Comparison of ENCODE assay signal across 12 mouse cellular contexts in the genomic region with DNA sequence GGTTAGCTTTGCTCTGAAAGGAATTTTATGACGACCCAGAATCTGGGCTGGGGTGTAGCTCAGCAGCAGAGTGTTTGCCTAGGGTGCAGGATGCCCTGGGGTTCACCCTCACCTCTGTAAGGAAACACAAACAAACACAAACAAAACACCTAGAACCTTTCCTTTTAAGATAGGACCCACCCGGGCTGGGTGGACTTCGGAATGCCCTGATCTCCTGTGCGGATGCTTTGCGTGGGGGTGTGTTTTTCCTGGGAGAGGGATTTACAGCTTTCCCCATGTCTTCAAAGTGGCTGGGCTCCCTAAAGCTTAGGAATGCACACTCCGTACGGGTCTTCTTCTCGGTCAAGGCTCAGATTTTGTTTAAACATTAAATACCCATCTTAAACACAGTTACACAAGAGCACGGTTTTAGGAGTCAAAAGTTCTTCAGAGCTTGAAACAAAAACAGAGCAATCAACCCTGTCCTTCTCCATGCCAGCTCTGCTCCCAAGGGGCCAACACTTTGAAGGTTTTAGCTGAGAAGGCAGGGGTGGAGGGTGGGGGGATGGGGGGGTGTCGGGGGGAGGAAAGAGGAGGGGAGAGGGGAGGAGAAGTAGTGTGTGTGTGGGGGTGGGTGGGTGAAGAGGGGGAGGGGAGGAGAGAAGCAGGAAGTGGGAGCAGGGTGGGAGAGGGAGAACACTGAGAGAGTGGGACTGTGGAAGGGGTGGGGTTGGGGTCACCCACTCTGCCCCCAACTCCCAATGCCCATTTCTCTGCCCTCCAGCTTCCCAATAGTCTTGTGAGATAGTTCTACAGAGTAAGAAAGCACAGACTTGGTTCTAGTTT. TPM values are rescaled to one million over a fixed set of nuclear protein-coding genes. Genes with fewer than 3 reads are reported as not detected.
DNase-seq lines count a peak whose midpoint lies in the region; ATAC-seq and TF ChIP-seq lines count a peak whose summit lies in the region.
"Had no signal": no experiment of that assay in that cellular context is flagged by ENCODE, and none has a peak within 500 bp of the region (broad histone marks: within the 10 kb centered on the region; RNA-seq: fewer than 3 reads in every experiment).

No protein-coding gene starts in this region.

- H3K9me3 ChIP-seq in hindbrain, embryonic 13.5 days = no peaks in the 10 kb centered on the region
- H3K9me3 ChIP-seq in hindbrain, postnatal 0 days (ENCODE audit: low read length) = no peaks in the 10 kb centered on the region
- no peaks in the 10 kb centered on the region for H3K9me3 ChIP-seq in intestine, embryonic 15.5 days
- H3K9me3 ChIP-seq in limb, embryonic 14.5 days (ENCODE audit: control insufficient read depth, low read length) = no peaks in the 10 kb centered on the region
- H3K9me3 ChIP-seq: G1E; liver, embryonic 13.5 days had no signal

- peak overlapping the region; percentile 31; the same call in 1 of the 2 replicates for H3K27ac ChIP-seq in hindbrain, embryonic 13.5 days
- no peak overlapping the region; the same call in 1 of the 2 replicates for H3K27ac ChIP-seq in hindbrain, postnatal 0 days
- H3K27ac ChIP-seq in brown adipose tissue, adult 24 weeks (replicated peaks; ENCODE audit: low read depth, low read length) = 0 out of 2 replicates have a peak overlapping the region, but pooled peaks have one; percentile 18
- peak overlapping the region; percentile 48 for H3K27ac ChIP-seq in intestine, embryonic 15.5 days
- 0 out of 2 replicates have a peak overlapping the region, but pooled peaks have one; percentile 58 for H3K27ac ChIP-seq in limb, embryonic 14.5 days (replicated peaks; ENCODE audit: low read depth, low read length)
- H3K27ac ChIP-seq: liver, embryonic 13.5 days had no signal

- peak overlapping the region; percentile 18; the same call in 1 of the 2 replicates for H3K4me2 ChIP-seq in hindbrain, embryonic 13.5 days
- H3K4me2 ChIP-seq in hindbrain, postnatal 0 days (ENCODE audit: low read depth, low read length) = no peak overlapping the region
- H3K4me2 ChIP-seq in intestine, embryonic 15.5 days (replicated peaks) = peak overlapping the region; percentile 45
- peak overlapping the region; percentile 7; the same call in 1 of the 2 replicates for H3K4me2 ChIP-seq in limb, embryonic 14.5 days (replicated peaks; ENCODE audit: low read depth, low read length, severe bottlenecking)
- H3K4me2 ChIP-seq: liver, embryonic 13.5 days had no signal

- TF ChIP-seq POLR2A in limb, embryonic 14.5 days (IDR thresholded peaks at IDR 0.05; ENCODE audit: borderline replicate concordance, extremely low read depth, insufficient read depth, insufficient read length) = no peak

- H3K36me3 ChIP-seq in hindbrain, embryonic 13.5 days = no peaks in the 10 kb centered on the region
- H3K36me3 ChIP-seq in hindbrain, postnatal 0 days (ENCODE audit: insufficient read depth, low read length) = no peaks in the 10 kb centered on the region
- H3K36me3 ChIP-seq in intestine, embryonic 15.5 days = no peaks in the 10 kb centered on the region
- no peaks in the 10 kb centered on the region for H3K36me3 ChIP-seq in limb, embryonic 14.5 days (ENCODE audit: control insufficient read depth, insufficient read depth, low read length)
- H3K36me3 ChIP-seq: G1E; liver, embryonic 13.5 days had no signal

- 31% methylated on average over 10 of the region's 10 CpGs for WGBS in hindbrain, embryonic 13.5 days
- 26% methylated on average over 10 of the region's 10 CpGs for WGBS in hindbrain, postnatal 0 days
- 10% methylated on average over 9 of the region's 10 CpGs for WGBS in intestine, embryonic 15.5 days
- WGBS in limb, embryonic 14.5 days = 9% methylated on average over 10 of the region's 10 CpGs

- peaks cover 89% of the 10 kb centered on the region for H3K4me1 ChIP-seq in hindbrain, embryonic 13.5 days (replicated peaks)
- peaks cover 38% of the 10 kb centered on the region for H3K4me1 ChIP-seq in hindbrain, postnatal 0 days (ENCODE audit: insufficient read depth, low read length)
- peaks cover 37% of the 10 kb centered on the region for H3K4me1 ChIP-seq in brown adipose tissue, adult 24 weeks (ENCODE audit: control insufficient read depth, insufficient read depth, insufficient read length, low read length)
- H3K4me1 ChIP-seq in intestine, embryonic 15.5 days (replicated peaks) = peaks cover 33% of the 10 kb centered on the region
- peaks cover 30% of the 10 kb centered on the region for H3K4me1 ChIP-seq in limb, embryonic 14.5 days (ENCODE audit: control insufficient read depth, insufficient read depth, low read length)

- no peak overlapping the region for H3K9ac ChIP-seq in hindbrain, embryonic 13.5 days
- H3K9ac ChIP-seq in hindbrain, postnatal 0 days (replicated peaks; ENCODE audit: low read length) = no peak overlapping the region
- H3K9ac ChIP-seq in intestine, embryonic 15.5 days = no peak overlapping the region
- H3K9ac ChIP-seq in limb, embryonic 14.5 days (ENCODE audit: low read depth, low read length, severe bottlenecking) = no peak overlapping the region
- H3K9ac ChIP-seq: liver, embryonic 13.5 days had no signal

- H3K4me3 ChIP-seq in hindbrain, embryonic 13.5 days = no peak overlapping the region
- H3K4me3 ChIP-seq in hindbrain, postnatal 0 days (ENCODE audit: low read length) = no peak overlapping the region
- no peak overlapping the region for H3K4me3 ChIP-seq in brown adipose tissue, adult 24 weeks (ENCODE audit: insufficient read depth, low read depth, low read length)
- H3K4me3 ChIP-seq in intestine, embryonic 15.5 days (replicated peaks) = no peak overlapping the region
- no peak overlapping the region for H3K4me3 ChIP-seq in limb, embryonic 14.5 days (replicated peaks; ENCODE audit: low read length)
- H3K4me3 ChIP-seq: liver, embryonic 13.5 days had no signal

- no peaks in the 10 kb centered on the region for H3K27me3 ChIP-seq in hindbrain, embryonic 13.5 days
- H3K27me3 ChIP-seq in hindbrain, postnatal 0 days (ENCODE audit: insufficient read depth, low read length) = no peaks in the 10 kb centered on the region
- no peaks in the 10 kb centered on the region for H3K27me3 ChIP-seq in intestine, embryonic 15.5 days (replicated peaks)
- no peaks in the 10 kb centered on the region for H3K27me3 ChIP-seq in limb, embryonic 14.5 days (ENCODE audit: control insufficient read depth, insufficient read depth, low read length)

- no peak for ATAC-seq in hindbrain, embryonic 13.5 days (ENCODE audit: low FRiP score)
- no peak for ATAC-seq in hindbrain, postnatal 0 days
- ATAC-seq in intestine, embryonic 15.5 days = peak; percentile 45
- no peak; the same call in 1 of the 2 replicates for ATAC-seq in limb, embryonic 14.5 days (ENCODE audit: low FRiP score, low read depth)

- TF ChIP-seq CTCF in hindbrain, postnatal 0 days (IDR thresholded peaks at IDR 0.05; ENCODE audit: low read depth) = no peak

- no peak for DNase-seq in hindbrain, postnatal 0 days (ENCODE audit: low spot score)
- DNase-seq in limb, embryonic 14.5 days (ENCODE audit: low spot score) = no peak
- DNase-seq in T-cell, adult 2 months (ENCODE audit: low spot score) = no peak
- DNase-seq in right cerebral cortex, postnatal 10 days (ENCODE audit: low spot score in 2 of 2) = no peak
- DNase-seq in layer of hippocampus, postnatal 36 days = no peak
- DNase-seq: gastrocnemius, postnatal 10 days; liver, embryonic 13.5 days; thymus, postnatal 36 days had no signal

RNA-seq across cellular contexts. Expression of a gene that starts 7.5 kb away (rescaled TPM):
- polyA plus RNA-seq in hindbrain, embryonic 13.5 days (2015; fragmentation: Nextera tagmentation; extraction: Ambion mirVana) = 82.8 and 86.5 TPM in 2 replicates
- 59.7 and 89.4 TPM in 2 replicates for total RNA-seq in hindbrain, postnatal 0 days (2014; rRNA removed)
- polyA plus RNA-seq in hindbrain, postnatal 0 days (2015; fragmentation: Nextera tagmentation; extraction: Ambion mirVana) = 38.2 and 43.6 TPM in 2 replicates
- 19.0 and 19.3 TPM in 2 replicates for polyA plus RNA-seq in brown adipose tissue, adult 24 weeks (2012; ENCODE audit: insufficient read depth, insufficient read length, missing spikeins)
- 15.4 and 18.4 TPM in 2 replicates for polyA plus RNA-seq in intestine, embryonic 15.5 days (2015; fragmentation: Nextera tagmentation; extraction: Ambion mirVana)
- 20.4 and 25.6 TPM in 2 replicates for polyA plus RNA-seq in limb, embryonic 14.5 days (2012; rRNA removed)
- polyA plus RNA-seq in limb, embryonic 14.5 days (2014; fragmentation: Nextera tagmentation; extraction: Ambion mirVana) = 19.5 and 21.6 TPM in 2 replicates
- 10 to 100 TPM; 29.1 to 30.0 TPM for total RNA-seq in layer of hippocampus, postnatal 36 days (2021)
- polyA plus RNA-seq: G1E had no signal
